Mouse (Mus musculus): ENCODE results near the gene Tiam1.

The Tiam1 gene

DNA sequence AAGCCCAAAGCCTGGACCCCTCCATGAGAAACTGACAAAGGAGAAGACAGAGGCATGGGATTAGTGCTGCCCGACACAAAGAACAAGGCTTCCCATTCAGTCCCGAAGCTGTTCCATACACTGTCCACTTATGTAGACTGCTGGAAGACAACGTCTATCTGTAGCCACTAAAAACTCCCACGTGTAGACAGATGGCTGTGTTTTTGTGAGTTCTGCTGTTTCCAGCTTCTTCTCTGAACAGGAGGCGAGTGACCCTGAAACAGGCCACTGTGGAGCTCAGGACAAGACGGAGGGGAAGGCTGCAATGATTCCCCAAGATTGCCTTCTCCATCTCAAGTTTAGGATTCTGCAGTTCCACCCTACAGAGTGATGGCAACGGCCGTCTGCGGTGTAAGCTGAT is 330.0 kb downstream of the Tiam1 start:
- in situ Hi-C loops (cut with MboI; ENCODE audit: low sequenced_read_pairs) = no loop called here

DNA sequence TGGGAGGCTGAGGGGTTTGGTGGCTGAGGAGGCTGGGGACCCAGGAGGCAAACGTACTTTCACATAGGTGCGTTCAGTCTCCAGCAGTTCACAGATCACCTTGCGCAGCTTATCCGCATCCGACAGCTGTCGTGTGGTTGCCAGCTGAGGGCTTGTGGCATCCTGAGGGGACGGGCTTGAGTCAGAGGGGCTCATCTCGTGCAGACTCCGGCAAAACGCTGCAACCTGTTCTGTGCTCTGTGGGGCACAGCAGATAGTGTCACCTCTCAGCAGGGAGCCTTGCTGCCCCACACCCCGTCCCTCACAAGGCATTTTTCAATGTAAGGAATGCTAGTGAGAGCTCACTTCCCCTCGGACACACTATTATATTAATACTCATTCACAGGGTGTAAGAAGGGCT is 330.7 kb downstream of the Tiam1 start:
- in situ Hi-C loops (cut with MboI; ENCODE audit: low sequenced_read_pairs) = no loop called here

DNA sequence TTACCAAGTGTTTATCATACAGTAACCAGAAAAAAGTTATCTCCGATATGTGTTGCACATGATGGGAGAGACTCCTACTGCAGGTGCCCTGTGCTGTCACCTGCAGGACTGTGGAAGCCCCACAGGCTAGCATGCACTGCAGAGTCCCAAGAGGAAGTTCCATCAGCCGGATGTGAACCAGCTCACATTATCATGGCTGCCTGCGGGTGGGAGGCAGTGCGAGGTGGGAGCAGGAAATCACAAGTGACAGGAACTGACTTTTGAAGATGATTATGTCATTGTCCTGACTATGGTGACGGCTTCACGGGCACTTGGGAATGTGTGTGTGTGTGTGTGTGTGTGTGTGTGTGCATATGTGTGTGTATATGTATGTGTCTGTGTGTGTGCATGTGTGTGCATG is 333.2 kb downstream of the Tiam1 start:
- in situ Hi-C loops (cut with MboI; ENCODE audit: low sequenced_read_pairs) = no loop called here

DNA sequence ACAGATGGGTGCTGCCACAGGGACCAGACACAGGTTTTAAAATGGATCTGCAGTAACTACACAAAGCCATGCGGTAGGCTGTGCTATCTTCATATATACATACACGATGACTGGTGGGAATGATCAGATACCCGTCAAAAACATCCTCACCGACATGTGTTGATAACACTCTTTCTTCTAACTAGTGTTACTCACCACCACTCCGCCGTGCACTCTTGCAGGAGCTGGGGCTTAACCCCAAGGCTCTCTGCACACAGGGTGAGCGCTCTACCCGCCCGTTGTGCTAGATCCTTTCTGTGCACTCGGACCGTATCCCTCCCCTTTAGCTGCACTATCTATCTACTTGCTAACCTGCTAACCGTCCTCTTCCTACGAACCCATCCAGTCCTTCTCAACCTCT is 335.4 kb downstream of the Tiam1 start:
- in situ Hi-C loops (cut with MboI; ENCODE audit: low sequenced_read_pairs) = no loop called here

DNA sequence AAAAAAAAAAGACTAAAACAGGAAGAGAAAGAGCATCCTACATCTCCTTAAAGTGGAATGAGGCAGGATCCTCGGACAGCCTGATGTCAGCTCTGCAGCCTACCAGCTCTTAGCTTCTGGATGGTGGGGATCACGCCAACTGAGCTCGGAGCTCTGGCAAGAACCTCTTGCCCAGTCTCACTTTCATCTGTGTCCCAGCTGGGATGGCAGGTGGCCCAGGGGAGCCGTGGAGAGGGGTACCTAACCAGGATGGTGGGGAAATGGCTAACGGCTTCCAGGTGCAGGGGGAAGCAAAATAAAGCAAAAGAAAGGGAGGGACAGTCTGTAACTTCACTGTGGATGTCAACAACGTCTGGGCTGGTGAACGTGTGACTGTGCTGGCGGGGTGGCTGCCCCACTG is 337.6 kb downstream of the Tiam1 start:
- in situ Hi-C loops (cut with MboI; ENCODE audit: low sequenced_read_pairs) = no loop called here

DNA sequence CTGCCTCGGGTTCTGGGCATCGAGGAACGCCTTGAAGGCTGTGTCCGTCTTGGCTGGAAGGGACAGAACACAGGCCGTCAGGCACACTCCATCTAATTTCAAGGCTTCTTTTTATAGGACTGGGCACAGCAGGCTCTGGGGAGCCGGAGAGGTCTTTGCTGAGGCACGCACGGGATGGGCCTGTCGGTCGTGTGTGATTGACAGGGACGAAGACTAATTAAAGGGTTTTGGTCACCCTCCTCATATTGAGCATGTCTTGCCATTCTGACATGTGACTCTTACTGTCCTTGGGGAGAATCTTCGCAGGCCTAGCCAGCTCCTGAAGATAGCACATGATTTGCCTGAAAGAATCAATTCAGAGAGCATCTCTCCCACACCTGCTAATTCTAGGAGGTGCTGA is 338.4 kb downstream of the Tiam1 start:
- in situ Hi-C loops (cut with MboI; ENCODE audit: low sequenced_read_pairs) = no loop called here

DNA sequence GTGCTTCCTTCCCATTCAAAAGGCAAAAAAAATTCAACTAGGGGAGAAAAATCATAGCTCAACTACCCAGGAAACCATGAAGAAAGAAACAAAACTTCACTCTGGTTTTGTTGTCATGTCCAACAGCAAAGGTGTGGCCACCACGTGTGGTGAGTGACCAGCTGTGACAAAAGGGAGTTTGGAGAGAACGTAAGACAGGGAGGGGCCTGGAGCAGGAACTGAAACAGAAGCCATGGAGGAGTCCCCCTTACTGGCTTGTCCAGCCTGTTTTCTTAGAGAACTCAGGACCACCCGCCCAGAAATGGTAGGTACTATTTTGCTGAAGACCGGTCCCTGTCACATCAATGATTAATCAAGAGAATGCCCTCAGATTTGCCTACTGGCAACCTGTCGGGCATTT is 342.1 kb downstream of the Tiam1 start:
- in situ Hi-C loops (cut with MboI; ENCODE audit: low sequenced_read_pairs) = no loop called here

DNA sequence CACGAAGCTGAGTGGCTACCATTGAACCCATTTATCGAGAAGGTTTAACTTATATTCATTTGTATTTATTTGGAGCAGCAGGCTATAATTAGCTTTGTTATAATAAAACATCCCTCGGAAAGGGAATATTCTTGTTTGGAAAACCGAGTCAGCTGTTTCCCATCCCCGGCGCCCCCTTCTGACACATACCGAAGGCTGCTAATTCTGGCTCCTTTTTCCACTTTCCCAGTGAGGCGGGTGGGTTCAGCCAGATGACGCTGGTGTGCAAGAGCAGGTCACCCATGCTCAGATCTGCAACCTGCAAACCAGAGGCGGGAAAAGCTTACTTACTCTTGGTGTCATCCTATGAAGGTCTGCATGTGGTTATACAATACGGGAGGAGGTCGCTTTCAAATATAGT is 343.8 kb downstream of the Tiam1 start:
- in situ Hi-C loops (cut with MboI; ENCODE audit: low sequenced_read_pairs) = no loop called here

DNA sequence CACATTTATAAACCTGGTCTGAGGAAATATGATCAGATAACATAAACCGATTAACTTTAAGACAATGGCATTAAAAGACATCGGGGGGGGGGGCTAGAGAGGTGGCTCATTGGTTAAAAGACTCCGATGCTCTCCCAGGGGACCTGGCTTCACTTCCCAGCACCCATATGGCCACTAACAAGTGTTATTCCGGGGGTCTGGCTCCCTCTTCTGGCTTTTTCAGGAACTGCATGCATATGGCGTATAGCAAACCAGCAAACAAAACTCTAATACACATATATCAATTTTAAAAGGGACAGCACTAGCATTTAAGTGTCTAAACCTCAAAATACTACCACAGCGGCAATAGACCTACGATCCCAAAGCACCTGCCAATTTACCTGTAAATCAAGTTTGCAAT is 347.0 kb downstream of the Tiam1 start:
- in situ Hi-C loops (cut with MboI; ENCODE audit: low sequenced_read_pairs) = no loop called here

DNA sequence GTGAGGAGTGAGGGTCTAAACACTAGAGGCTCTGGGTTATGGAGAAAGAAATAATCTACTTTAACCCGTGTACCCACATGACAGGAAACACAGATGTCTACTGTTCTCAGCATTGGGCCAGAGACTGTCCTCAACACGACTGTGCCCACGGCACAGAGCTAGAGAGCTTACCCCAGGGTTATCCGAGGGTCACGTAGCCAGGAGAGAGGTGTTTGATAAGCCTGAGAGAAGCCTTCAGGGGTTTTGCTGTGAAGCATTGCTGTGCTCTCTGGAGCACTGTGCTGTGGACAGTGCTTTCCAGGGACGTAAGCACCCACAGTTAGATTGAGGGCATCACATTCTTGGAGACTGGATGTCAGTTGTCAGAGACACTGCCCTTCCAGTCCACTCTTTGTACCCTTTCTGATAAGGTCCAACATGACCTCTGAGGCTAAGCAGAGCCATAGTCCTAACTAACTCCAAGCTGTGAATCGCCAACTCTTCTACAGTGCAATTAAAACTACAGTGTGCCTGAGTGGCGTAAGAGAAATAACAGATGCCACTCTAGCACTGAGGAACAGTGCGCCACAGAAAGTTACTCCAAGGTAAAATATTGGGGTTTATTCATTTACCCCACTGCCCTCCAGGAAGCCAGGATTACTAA is 353.7 kb downstream of the Tiam1 start:
- in situ Hi-C loops (cut with MboI; ENCODE audit: low sequenced_read_pairs) = no loop called here

DNA sequence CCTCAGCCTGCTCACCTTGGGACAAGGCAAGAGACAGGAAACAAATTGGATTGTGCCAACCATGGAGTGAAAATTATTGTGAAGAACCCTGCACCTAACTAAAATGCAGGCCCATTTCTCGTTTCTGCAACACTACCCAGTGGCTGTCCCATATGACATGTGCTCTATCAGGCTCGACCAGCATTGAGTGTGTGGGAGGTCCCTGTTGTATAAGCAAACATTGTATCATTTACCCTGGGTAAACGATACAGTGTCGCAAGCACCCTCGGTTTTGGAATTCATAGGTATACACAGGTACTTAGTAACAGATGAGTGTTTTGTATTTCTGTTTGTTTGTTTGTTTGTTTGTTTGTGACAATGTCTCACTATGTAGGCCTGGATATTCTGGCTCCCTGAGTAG is 357.8 kb downstream of the Tiam1 start:
- in situ Hi-C loops (cut with MboI; ENCODE audit: low sequenced_read_pairs) = no loop called here

DNA sequence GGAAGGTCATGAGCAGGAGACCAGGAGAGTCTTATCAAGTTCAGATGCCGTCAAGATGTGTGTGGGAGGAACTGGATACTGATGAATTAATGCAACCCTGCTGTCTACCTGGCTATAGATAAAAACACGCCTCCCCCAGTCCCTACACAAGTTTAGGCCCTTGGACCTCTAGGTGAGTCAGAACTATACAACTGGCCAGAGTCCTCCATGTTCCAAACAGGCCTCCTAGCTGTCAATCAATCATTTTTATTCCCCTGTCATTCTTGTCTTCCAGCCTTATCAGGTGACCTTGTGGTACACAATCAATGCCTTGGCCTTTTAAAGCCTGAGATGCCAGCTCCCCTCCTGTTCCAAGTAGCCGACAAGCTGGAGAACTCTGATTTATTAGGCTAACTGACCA is 363.9 kb downstream of the Tiam1 start:
- in situ Hi-C loops (cut with MboI; ENCODE audit: low sequenced_read_pairs) = no loop called here

DNA sequence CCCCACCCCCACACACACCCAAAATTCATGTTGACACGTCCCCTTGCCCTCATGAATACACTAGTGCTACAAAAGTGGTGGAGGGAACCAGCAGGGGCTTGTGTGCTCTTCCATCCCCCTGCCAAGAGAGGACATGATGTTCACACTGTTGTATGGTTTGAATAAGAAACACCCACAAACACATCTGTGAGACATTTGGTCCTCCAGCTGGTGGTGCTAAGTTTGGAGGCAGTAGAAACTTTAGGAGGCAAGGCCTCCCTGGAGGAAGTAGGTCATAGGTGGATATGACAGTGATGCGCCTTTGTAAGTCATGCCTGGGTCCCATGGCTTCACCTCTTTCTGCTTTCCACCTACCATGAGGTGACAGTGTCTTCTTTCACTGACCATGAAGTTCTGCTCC is 366.1 kb downstream of the Tiam1 start:
- in situ Hi-C loops (cut with MboI; ENCODE audit: low sequenced_read_pairs) = no loop called here

DNA sequence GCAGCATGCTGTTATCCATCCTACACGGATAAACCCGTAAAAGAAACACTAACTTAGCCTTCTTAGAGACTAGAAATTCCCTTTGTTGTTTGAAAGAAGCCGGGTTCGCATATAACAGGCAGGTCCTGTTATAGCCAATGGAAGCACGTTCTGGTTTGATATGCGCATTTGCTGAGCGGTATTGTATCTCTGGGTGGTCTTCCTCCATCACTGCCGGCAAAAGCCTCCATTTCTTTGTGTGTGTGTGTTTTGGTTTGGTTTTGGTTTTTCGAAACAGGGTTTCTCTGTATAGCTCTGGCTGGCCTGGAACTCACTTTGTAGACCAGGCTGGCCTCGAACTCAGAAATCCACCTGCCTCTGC is 369.0 kb downstream of the Tiam1 start:
- in situ Hi-C loops (cut with MboI; ENCODE audit: low sequenced_read_pairs) = no loop called here

DNA sequence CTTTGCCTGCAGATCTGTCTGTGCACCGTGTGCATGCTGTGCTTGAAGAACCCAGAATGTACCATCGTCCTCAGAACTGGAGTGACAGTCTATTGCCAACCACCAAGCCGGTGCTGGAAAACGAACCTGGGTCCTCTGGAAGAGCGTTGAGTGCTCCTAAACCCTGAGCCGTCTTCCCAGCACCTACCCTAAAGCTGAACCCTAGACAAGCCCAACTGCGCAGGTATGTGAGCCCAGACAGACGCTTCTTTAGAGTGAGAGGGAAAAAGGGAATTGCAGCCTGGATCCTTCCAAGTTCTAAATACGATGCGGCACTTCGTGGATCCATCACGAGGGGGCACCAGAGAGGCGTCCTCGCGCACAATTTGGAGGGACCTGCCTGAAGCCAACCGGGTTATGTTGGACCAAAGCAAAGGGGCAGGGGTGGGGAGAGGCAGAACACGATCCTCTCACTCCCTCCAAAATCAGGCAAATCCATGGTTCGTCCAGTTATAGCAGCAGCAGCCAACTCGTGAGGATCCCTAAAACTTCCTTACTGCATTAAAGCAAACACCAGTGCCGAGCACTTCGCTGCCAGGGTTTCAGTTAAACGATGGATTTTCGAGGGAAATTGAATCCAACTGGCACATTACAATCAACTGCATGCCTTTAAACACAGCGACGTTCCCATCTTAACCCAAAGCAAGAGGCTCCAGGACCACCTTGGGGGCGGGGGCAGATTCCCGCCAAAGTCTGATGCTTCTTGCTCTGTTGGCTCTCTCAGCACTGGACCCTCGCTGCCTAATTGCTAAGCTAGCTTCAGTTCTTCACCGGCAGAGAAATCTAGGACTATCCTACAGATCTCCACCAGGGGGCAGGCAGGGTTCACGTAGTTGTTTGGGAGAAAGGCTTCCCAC is 369.7 kb downstream of the Tiam1 start:
- in situ Hi-C loops (cut with MboI; ENCODE audit: low sequenced_read_pairs) = no loop called here

DNA sequence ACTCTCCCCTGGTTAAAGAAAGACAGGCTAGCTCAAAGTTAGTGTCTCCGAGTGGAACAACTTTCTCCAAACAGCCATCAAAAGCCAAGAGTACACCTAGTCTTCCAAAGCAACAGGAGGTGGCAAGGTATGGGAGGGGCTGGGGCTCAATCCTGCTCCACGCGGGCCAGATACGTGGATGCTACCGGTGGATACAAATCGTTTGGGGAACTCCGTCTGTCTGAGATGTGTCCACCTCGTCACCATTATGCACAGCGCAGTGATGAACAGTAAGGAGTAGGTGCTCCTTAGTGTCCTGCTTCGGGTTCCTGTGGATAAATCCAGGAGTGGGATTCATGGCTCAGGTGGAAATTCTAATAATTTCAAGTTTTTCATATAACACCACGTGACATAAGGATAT is 377.6 kb downstream of the Tiam1 start:
- in situ Hi-C loops (cut with MboI; ENCODE audit: low sequenced_read_pairs) = no loop called here

DNA sequence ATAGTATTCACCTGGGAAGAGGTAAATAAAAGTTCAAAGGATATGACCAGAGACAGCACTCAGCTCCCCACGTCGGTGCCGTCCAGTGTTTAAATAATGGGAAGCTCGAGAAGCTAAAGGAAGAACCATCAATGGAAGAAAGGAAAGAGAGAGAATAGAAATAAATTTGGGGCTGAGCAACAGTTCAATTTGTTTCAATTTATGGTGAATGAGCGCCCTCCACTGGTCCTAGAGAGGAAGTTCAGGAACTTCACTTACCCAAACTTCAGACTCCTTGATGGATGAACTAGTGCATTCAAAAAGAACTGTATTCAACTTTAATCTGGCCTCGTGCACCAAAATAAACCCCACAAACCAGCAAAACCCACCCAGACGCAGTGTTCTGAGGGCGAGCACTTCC is 378.1 kb downstream of the Tiam1 start:
- in situ Hi-C loops (cut with MboI; ENCODE audit: low sequenced_read_pairs) = no loop called here

DNA sequence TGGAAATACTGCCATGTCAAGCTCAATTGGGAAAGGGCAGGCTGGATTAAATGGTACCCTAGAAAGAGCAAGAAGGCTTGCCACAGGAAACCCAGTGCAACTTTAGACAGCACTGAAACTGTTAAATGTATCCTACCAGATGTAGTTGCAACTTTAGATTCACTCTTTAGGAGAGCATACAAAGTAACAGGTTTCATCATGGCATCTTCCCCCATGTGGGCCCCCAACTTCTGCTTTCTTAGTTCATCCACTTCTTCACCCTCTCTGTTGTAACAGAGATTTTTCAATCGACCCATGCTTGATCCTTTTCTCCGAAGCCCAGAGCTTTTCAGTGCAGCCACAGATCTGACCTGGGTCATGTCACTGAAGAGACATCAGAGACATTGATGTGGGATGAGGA is 379.8 kb downstream of the Tiam1 start:
- in situ Hi-C loops (cut with MboI; ENCODE audit: low sequenced_read_pairs) = no loop called here

DNA sequence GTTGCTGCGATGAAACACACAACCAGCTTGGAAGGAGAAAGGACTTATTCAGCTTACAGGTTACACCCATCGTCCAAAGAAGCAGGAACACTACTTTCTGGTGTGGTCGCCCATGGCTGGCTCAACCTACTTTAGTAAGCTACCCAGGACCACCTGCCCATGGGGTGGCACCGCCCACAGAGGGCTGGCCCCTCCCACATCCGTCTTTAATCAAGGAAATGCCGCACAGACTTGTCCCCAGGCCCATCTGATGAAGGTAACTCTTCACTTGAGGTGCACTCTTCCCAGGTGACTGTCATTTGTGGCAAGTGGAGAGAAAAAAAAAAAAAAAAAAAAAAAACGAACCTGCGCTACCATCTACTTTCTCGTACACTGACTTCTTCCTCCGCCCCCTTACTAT is 381.0 kb downstream of the Tiam1 start:
- in situ Hi-C loops (cut with MboI; ENCODE audit: low sequenced_read_pairs) = no loop called here

DNA sequence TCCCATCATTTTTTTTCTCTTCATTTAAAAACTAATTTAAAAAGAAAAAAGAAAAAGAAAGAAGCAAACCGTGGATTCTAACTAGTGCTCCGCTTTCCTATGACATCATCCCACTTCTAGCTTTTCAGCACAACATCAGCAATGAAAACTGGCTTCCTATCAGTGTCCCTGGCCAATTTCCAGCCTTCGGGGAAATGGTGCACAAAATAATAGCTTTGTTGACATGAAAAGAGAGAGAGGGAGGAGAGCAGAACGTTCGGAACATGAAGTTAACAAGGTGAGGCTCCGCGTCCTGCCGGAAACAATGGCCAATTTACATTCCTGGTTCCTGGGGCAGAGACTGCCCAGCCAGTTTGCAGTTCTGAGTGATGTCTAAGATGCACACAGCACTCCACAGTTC is 381.5 kb downstream of the Tiam1 start:
- in situ Hi-C loops (cut with MboI; ENCODE audit: low sequenced_read_pairs) = no loop called here

DNA sequence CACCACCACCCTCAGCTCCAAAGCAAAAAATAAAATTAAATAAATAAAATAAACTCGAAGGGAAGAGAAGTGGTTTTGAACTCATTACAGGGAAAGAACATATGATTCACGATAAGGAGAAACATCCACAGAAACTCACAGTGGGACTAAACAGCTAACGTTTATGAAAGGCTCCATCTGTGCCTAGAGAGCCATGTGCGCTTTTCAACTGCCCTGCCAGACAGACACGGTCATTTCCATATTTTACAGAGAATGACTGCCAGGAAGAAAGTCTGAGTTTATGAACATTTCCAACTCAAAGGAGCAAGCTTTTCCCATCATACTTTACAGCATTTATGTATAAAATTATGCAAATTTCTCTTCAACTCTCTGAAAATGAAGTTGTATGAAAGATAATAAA is 386.2 kb downstream of the Tiam1 start:
- in situ Hi-C loops (cut with MboI; ENCODE audit: low sequenced_read_pairs) = no loop called here

DNA sequence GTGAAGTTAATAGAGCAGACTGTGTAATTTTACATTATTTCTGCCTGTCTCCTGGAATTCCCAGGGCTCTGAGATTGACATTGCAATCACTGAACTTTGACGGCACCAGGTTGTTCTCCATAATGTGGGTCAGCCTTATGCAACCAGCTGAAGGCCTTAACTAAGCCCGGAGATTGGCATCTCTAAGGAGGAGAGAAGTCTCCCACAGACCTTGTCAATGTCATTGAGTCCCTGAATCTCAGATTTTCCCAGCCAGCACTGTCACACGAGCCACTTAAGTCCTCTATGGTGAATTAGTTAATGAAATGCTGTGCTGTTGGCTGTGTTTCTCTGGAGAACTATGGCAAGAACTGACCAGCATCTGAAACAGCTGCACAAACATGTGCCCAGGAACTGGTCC is 388.9 kb downstream of the Tiam1 start:
- in situ Hi-C loops (cut with MboI; ENCODE audit: low sequenced_read_pairs) = no loop called here

DNA sequence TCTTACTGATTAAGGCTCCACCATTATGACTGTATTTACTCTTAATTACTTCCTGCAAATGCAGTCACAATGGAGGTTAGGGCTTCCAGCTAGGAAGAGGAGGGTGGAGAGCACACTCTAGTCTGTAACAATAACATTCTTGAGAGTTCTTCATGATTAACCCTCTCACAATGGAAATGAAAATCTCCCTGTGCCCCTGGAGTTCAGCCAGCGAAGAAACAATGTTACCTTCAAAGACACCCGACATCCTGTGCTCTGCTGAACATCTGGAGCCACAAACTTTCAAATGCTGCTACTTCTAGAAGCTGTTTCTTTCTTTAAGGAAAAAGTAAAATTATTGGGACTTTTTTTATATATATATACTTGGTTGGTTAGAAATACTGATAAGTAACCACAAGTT is 395.7 kb downstream of the Tiam1 start:
- in situ Hi-C loops (cut with MboI; ENCODE audit: low sequenced_read_pairs) = no loop called here
